Mouse (Mus musculus) heart, adult 2 months (tissue): ENCODE data around the gene Gm21969.

Experiments
- CTCF ChIP-seq: fragments of 200-600 bp; IDR thresholded peaks from 2 replicates; pipeline ENCODE4 v1.8.1; 2022; ENCODE audit warnings: antibody characterized with exemption, mild to moderate bottlenecking, moderate library complexity
- EP300 ChIP-seq: fragments of 200-500 bp; IDR thresholded peaks from 2 replicates; pipeline ENCODE4 v1.6.1; 2011; ENCODE audit warnings: low read depth, low read length, control low read depth; ENCODE audit not compliant: insufficient read depth
- POLR2A ChIP-seq: fragments of 200-500 bp; IDR thresholded peaks from 2 replicates; pipeline ENCODE4 v1.6.1; 2011; ENCODE audit warnings: mild to moderate bottlenecking, low read depth, low read length, control low read depth; ENCODE audit not compliant: insufficient read depth

DNA sequence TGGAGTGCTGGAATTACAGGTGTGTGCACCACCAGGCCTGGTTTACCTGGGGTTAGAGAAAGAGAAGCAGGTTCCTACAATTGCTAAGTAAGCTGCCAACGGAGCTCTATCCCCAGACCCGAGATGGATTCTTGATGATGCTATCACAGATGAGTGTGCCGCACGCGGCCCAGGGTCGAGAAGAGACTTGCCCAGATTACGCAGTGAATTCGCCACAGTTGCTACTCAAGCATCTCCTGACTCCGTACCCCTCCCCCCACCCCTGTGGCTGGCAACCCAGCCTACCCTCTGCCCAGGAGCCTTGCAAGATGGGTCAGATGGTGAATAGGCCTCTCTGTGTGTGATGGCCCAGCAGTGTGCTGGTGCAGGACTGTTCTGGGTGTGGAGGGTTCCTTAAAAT, 6.3 kb upstream of the Gm21969 start:
- no peak for TF ChIP-seq CTCF
- TF ChIP-seq POLR2A: no peak
- no peak for TF ChIP-seq EP300
